Mouse (Mus musculus): ENCODE data around the gene Tcerg1l. TPM values are rescaled to one million over a fixed set of nuclear protein-coding genes. Genes with fewer than 3 reads are reported as not detected.
A peak's percentile ranks its signal among the peaks of the same experiment; 100 is the strongest.

Gene Tcerg1l
- total RNA-seq, 2 experiments from 2014 or later: 0.10 to 0.25 TPM

GRCm38 (mm10) chr7:138224252-138224651 is 173.3 kb downstream of the Tcerg1l start:
- DNase-seq (ENCODE audit: low spot score in 2 of 2): no peak

- no peak for DNase-seq (ENCODE audit: low spot score in 2 of 2)
Measured at GRCm38 (mm10) chr7:138222951-138223350, 174.6 kb downstream of the Tcerg1l start.

- no peak for DNase-seq (ENCODE audit: low spot score in 2 of 2)
Measured at GRCm38 (mm10) chr7:138217556-138218098, 179.9 kb downstream of the Tcerg1l start.

GRCm38 (mm10) chr7:138215177-138215830 is 182.2 kb downstream of the Tcerg1l start:
- no peak for DNase-seq (ENCODE audit: low spot score in 2 of 2)

- DNase-seq (ENCODE audit: low spot score in 2 of 2): no peak
Measured at GRCm38 (mm10) chr7:138214710-138215109, 182.8 kb downstream of the Tcerg1l start.

GRCm38 (mm10) chr7:138209769-138210168 is 187.8 kb downstream of the Tcerg1l start:
- no peak for DNase-seq (ENCODE audit: low spot score in 2 of 2)

GRCm38 (mm10) chr7:138205124-138205523 is 192.4 kb downstream of the Tcerg1l start:
- no peak for DNase-seq (ENCODE audit: low spot score in 2 of 2)

GRCm38 (mm10) chr7:138202162-138202832 is 195.2 kb downstream of the Tcerg1l start:
- DNase-seq (ENCODE audit: low spot score in 2 of 2): no peak

GRCm38 (mm10) chr7:138199333-138200058 is 198.0 kb downstream of the Tcerg1l start:
- no peak for DNase-seq (ENCODE audit: low spot score in 2 of 2)

- DNase-seq (ENCODE audit: low spot score in 2 of 2): no peak
Measured at GRCm38 (mm10) chr7:138196139-138196538, 201.4 kb downstream of the Tcerg1l start.

GRCm38 (mm10) chr7:138184197-138184596 is 213.3 kb downstream of the Tcerg1l start:
- no peak for DNase-seq (ENCODE audit: low spot score in 2 of 2)

- DNase-seq (ENCODE audit: low spot score in 2 of 2): no peak
Measured at GRCm38 (mm10) chr7:138182216-138182615, 215.3 kb downstream of the Tcerg1l start.

GRCm38 (mm10) chr7:138178617-138179016 is 218.9 kb downstream of the Tcerg1l start:
- DNase-seq (ENCODE audit: low spot score in 2 of 2): no peak

GRCm38 (mm10) chr7:138176026-138176425 is 221.5 kb downstream of the Tcerg1l start:
- peak in 1 of 2 experiments; percentile 16 for DNase-seq (ENCODE audit: low spot score in 2 of 2)

GRCm38 (mm10) chr7:138170389-138170788 is 227.1 kb downstream of the Tcerg1l start:
- no peak for DNase-seq (ENCODE audit: low spot score in 2 of 2)
